Mouse (Mus musculus): ENCODE results near the gene Zfp37. TPM values are rescaled to one million over a fixed set of nuclear protein-coding genes. Genes with fewer than 3 reads are reported as not detected.
"Not testable (repeated sequence)": the region's sequence is repeated elsewhere in the genome, so short reads cannot be mapped to it uniquely, and the experiment has no call there.

Gene Zfp37
- polyA plus RNA-seq, 1 experiment, result 0.19 TPM

DNA sequence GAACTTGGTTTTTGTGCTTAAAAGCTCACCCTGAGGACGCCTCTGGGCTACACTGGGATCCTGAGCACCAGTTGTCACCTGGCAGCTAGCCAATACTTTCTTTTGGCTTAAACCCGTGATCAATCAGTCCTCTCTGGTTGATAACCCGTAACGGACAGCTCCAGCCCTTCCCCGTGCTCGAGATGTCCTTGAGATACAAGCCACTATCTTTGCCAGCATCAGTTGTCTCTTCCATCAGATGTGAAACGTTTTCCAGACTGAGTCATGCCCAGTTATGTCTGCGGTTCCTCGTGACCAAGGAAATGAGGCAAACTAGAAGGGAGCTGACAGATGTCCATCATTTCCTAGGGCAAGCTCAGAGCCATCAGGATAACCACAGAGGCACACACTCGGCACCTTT, 36.3 kb upstream of the Zfp37 start:
- 56% methylated on average over 10 of the region's 10 CpGs for WGBS
- H3K4me3 ChIP-seq (ENCODE audit: low read depth, low read length), result no peak overlapping the region
- H3K27ac ChIP-seq (ENCODE audit: insufficient read depth, low read depth, low read length), result no peak overlapping the region
- H3K4me1 ChIP-seq (ENCODE audit: control insufficient read depth, insufficient read depth, insufficient read length, low read length), result 0 out of 2 replicates have a peak, but pooled peaks cover 1% of the 10 kb centered on the region
- H3K27me3 ChIP-seq (ENCODE audit: control insufficient read depth, insufficient read depth, low read length), result no peaks in the 10 kb centered on the region
- H3K36me3 ChIP-seq (ENCODE audit: control insufficient read depth, insufficient read depth, low read length), result no peaks in the 10 kb centered on the region
- TF ChIP-seq POLR2A (IDR thresholded peaks at IDR 0.05; ENCODE audit: low read depth, low read length), result no peak
- TF ChIP-seq CTCF (IDR thresholded peaks at IDR 0.05; ENCODE audit: extremely low read depth, insufficient read length, insufficient replicate concordance, low read depth, low read length), result no peak

DNA sequence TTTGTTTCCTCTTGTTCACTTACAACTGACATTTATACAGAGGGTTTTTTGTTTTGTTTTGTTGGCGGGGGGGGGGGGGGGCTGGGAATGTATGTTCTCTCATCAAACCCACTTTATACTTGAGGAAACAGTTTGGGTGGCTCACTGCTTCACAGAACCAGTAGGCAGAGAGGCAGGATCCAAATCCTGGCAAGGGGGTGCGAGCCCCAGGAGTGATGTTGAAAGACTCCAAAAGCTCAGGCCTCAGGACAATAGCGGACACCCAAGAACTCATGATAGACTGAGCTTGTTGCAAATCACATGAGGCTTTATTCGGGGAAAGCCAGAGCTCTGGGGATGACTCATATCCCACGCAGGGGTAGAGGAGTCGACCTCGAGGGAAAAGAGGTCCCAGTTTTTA, 35.2 kb upstream of the Zfp37 start:
- not testable (repeated sequence) for H3K36me3 ChIP-seq (ENCODE audit: control insufficient read depth, insufficient read depth, low read length); H3K4me1 ChIP-seq (ENCODE audit: control insufficient read depth, insufficient read depth, insufficient read length, low read length); H3K27ac ChIP-seq (ENCODE audit: insufficient read depth, low read depth, low read length); H3K4me3 ChIP-seq (ENCODE audit: low read depth, low read length); H3K27me3 ChIP-seq (ENCODE audit: control insufficient read depth, insufficient read depth, low read length)
- WGBS, result 66% methylated on average over 7 of the region's 7 CpGs

- Histone ChIP-seq H3K27me3 (ENCODE audit: control insufficient read depth, insufficient read depth, low read length) (no peaks in the 10 kb centered on the region), H3K27ac (ENCODE audit: insufficient read depth, low read depth, low read length) (no peak overlapping the region), H3K36me3 (ENCODE audit: control insufficient read depth, insufficient read depth, low read length) (no peaks in the 10 kb centered on the region), H3K4me3 (ENCODE audit: low read depth, low read length) (no peak overlapping the region), H3K4me1 (ENCODE audit: control insufficient read depth, insufficient read depth, insufficient read length, low read length) (0 out of 2 replicates have a peak, but pooled peaks cover 1% of the 10 kb centered on the region)
- WGBS, result 38% methylated on average over 10 of the region's 10 CpGs
- TF ChIP-seq POLR2A (IDR thresholded peaks at IDR 0.05; ENCODE audit: low read depth, low read length) (no peak), CTCF (IDR thresholded peaks at IDR 0.05; ENCODE audit: extremely low read depth, insufficient read length, insufficient replicate concordance, low read depth, low read length) (no peak)
Measured at GRCm38 (mm10) chr4:62265154-62265836, 34.4 kb upstream of the Zfp37 start.

GRCm38 (mm10) chr4:62263133-62263844, 32.4 kb upstream of the Zfp37 start:
- no peaks in the 10 kb centered on the region for H3K27me3 ChIP-seq (ENCODE audit: control insufficient read depth, insufficient read depth, low read length)
- 37% methylated on average over 7 of the region's 7 CpGs for WGBS
- 0 out of 2 replicates have a peak, but pooled peaks cover 1% of the 10 kb centered on the region for H3K4me1 ChIP-seq (ENCODE audit: control insufficient read depth, insufficient read depth, insufficient read length, low read length)
- TF ChIP-seq CTCF (IDR thresholded peaks at IDR 0.05; ENCODE audit: extremely low read depth, insufficient read length, insufficient replicate concordance, low read depth, low read length) (no peak), POLR2A (IDR thresholded peaks at IDR 0.05; ENCODE audit: low read depth, low read length) (no peak)
- H3K4me3 ChIP-seq (ENCODE audit: low read depth, low read length), result no peak overlapping the region
- no peaks in the 10 kb centered on the region for H3K36me3 ChIP-seq (ENCODE audit: control insufficient read depth, insufficient read depth, low read length)
- H3K27ac ChIP-seq (ENCODE audit: insufficient read depth, low read depth, low read length), result no peak overlapping the region

- TF ChIP-seq CTCF (IDR thresholded peaks at IDR 0.05; ENCODE audit: extremely low read depth, insufficient read length, insufficient replicate concordance, low read depth, low read length), result no peak
- no peak for TF ChIP-seq POLR2A (IDR thresholded peaks at IDR 0.05; ENCODE audit: low read depth, low read length)
- WGBS, result 35% methylated on average over 2 of the region's 2 CpGs
- Histone ChIP-seq H3K27ac (ENCODE audit: insufficient read depth, low read depth, low read length) (no peak within 1 kb of the TSS), H3K36me3 (ENCODE audit: control insufficient read depth, insufficient read depth, low read length) (no peaks in the 10 kb centered on the region), H3K4me1 (ENCODE audit: control insufficient read depth, insufficient read depth, insufficient read length, low read length) (0 out of 2 replicates have a peak, but pooled peaks cover 1% of the 10 kb centered on the region), H3K27me3 (ENCODE audit: control insufficient read depth, insufficient read depth, low read length) (no peaks in the 10 kb centered on the region), H3K4me3 (ENCODE audit: low read depth, low read length) (no peak within 1 kb of the TSS)
Measured at GRCm38 (mm10) chr4:62262276-62262675, 31.4 kb upstream of the Zfp37 start, which contains the start of gene Slc31a2. Gene Slc31a2 (plus strand): TSS chr4:62262562.

GRCm38 (mm10) chr4:62256931-62257330, 26.1 kb upstream of the Zfp37 start:
- Histone ChIP-seq H3K4me3 (ENCODE audit: low read depth, low read length) (no peak overlapping the region), H3K4me1 (ENCODE audit: control insufficient read depth, insufficient read depth, insufficient read length, low read length) (no peaks in the 10 kb centered on the region), H3K27me3 (ENCODE audit: control insufficient read depth, insufficient read depth, low read length) (no peaks in the 10 kb centered on the region), H3K36me3 (ENCODE audit: control insufficient read depth, insufficient read depth, low read length) (no peaks in the 10 kb centered on the region), H3K27ac (ENCODE audit: insufficient read depth, low read depth, low read length) (no peak overlapping the region)
- 21% methylated on average over 8 of the region's 8 CpGs for WGBS
- TF ChIP-seq POLR2A (IDR thresholded peaks at IDR 0.05; ENCODE audit: low read depth, low read length) (no peak), CTCF (IDR thresholded peaks at IDR 0.05; ENCODE audit: extremely low read depth, insufficient read length, insufficient replicate concordance, low read depth, low read length) (no peak)

GRCm38 (mm10) chr4:62254551-62254950, 23.7 kb upstream of the Zfp37 start:
- H3K36me3 ChIP-seq (ENCODE audit: control insufficient read depth, insufficient read depth, low read length), result no peaks in the 10 kb centered on the region
- 55% methylated on average over 8 of the region's 8 CpGs for WGBS
- TF ChIP-seq POLR2A (IDR thresholded peaks at IDR 0.05; ENCODE audit: low read depth, low read length), result no peak
- TF ChIP-seq CTCF (IDR thresholded peaks at IDR 0.05; ENCODE audit: extremely low read depth, insufficient read length, insufficient replicate concordance, low read depth, low read length), result no peak
- H3K4me1 ChIP-seq (ENCODE audit: control insufficient read depth, insufficient read depth, insufficient read length, low read length), result no peaks in the 10 kb centered on the region
- no peak overlapping the region for H3K27ac ChIP-seq (ENCODE audit: insufficient read depth, low read depth, low read length)
- H3K4me3 ChIP-seq (ENCODE audit: low read depth, low read length), result no peak overlapping the region
- H3K27me3 ChIP-seq (ENCODE audit: control insufficient read depth, insufficient read depth, low read length), result no peaks in the 10 kb centered on the region
